Mouse (Mus musculus) layer of hippocampus, adult 11-12 months (tissue): ENCODE results near the gene Umad1.

ENCODE experiments used
- DNase-seq: peaks from one replicate; pipeline ENCODE4 v3.0.0; 2022; ENCODE audit warnings: low spot score

Umad1 gene

DNA sequence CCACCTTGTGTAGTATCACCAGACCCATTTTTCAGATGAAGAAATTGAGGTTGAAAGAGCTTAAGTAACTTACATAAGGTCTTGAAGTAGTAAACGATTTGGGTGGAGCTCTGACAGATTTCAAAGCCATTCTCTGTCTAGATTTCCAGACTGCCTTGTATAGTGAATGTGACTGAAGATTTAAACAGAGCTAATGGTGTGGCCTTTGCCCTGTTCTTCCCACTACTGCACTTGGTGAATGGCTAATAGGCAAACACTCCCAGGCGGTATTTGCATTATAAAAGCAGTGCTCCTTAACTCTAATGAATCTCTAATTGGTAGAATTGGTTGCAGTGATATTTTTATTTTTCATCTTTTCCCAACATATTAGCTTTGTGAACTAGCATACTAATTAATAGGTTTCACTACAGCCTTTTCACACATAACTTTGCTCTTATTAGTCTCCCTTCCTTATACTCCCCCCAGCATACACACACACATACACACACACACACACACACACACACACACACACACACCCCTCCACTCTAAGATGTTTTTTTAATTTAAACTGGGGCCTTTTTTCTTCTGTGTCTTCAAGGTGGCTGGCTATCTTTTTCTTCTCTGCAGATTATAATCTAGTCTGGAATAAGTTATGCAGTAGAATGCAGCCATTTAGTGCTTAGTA, 109.2 kb downstream of the Umad1 start:
- DNase-seq, result no peak

DNA sequence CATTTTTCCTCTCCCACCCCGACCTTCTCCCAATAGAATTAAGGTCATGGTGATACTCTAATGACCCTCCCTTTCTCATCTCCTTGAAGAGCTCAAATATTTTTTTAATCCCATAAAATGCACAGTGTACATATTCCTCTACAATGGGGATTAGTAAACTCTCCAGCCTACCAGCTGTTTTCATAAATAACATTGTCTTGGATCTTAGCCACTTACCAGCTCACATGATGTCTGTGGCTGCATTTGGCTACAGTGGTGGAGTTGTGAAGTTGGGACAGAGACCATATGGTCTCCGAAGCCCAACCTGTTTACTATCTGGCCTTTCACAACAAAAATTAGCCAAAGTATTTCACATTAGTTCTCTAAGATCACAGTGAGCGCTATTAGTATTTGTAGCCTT, 111.5 kb downstream of the Umad1 start:
- DNase-seq, result no peak

DNA sequence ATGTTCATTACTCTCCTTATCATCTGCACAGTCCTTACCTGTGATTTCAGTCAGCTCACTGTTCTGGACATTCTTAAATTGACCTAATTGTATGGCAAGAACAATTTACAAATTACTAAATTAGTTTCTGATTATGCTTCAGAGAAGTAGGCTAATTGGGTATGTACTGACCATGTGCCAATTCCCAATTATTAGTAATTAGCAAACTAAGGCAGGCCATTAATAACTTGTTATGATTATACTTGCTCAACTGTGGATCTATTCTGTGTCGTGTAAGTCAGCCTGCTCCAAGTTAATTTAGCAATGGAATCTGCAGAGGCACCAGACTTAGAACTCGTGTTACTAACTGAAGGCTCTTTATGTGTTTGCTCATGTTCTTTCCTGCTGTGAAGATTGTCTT, 114.0 kb downstream of the Umad1 start:
- DNase-seq, result no peak

DNA sequence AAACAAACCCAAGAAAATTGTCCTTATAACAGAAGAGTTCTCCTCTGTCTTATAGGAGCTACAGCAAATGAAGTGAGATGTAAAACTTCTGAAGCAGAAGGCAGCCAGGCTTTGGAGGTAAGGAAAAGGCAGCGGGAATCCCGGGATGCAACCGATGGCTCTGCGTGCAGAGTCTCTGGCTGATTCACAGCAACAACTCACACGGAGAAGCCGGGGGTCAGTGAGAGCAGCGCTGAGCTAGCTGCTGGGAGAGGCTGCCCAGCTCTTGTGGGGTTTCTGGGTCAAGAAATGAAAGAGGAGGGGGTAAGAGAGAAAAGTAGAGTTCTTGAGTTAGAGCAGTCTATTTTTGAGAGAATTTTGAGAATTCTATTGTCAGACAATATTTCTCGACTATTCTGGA, 114.8 kb downstream of the Umad1 start:
- DNase-seq, result no peak

DNA sequence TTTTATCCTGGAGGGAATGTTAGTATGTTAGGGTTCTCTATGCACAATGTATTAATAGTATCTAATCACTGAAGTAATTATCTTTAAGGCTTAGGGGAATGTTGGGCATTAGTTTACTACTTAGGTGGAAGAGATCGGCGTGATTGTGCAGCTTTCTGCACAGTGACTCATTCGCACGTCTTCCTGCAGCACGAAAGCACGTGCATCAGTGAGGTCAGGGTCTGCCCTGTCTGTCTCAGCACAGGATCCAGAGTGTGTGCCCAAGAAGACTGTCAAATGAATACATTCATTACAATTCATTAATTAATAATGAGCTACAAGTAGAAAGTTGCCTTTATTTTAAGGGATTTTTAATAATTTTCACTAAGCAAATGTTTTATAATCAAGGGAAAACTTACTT, 115.2 kb downstream of the Umad1 start:
- DNase-seq, result no peak

DNA sequence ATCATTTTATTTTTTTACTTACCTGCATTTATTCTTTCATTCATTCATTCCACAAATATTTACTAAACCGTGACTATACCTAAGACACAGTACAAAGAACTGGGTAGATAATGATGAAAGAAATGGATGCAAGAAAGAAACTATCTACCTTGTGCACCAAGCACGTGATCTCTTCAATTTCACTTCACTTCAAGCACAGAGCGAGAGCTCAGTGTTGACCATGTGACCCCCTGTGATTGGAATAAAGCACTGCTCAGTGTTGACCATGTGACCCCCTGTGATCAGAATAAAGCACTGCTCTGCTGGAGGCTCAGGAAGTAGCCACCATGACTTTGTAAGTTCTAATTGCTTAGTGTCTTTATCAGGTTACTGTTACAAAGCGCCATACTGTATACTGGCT, 115.6 kb downstream of the Umad1 start:
- no peak for DNase-seq

DNA sequence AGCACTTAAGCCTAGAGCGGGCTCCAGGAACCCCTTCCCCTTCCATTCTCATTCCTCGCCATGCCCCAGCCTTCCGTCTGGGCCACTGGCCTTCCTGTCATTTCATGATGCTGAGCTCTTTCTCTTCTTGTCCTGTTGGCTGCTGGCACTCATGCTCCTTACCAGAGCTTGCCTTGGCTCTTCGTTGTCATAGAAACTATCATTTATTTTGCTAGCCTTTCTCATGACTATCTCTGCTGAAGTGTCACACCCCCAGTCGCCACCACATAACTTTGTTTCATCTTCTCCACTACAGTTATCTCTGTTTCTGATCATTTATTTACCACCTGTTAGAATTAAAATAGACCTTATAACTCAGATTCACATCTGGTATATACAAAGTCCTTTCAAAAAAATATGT, 117.3 kb downstream of the Umad1 start:
- no peak for DNase-seq

DNA sequence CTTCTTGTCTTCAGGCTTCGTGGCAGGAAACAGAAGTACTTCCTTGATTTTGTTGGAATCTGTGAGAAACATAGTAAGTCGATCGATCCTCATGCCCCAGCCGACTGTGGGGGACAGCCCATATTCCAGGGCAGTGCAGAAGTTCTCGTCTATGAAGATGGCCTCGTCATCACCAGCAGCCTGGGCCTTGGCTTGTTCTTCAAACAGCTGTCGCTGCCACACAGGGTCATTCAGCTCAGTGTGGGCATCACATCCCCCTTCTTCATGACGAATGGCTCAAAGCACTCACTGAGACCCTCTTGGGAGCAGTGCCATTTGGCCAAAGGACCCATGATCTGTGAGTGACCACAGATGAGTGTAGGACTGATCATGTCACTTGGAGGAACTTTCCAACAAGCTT, 118.6 kb downstream of the Umad1 start:
- no peak for DNase-seq

DNA sequence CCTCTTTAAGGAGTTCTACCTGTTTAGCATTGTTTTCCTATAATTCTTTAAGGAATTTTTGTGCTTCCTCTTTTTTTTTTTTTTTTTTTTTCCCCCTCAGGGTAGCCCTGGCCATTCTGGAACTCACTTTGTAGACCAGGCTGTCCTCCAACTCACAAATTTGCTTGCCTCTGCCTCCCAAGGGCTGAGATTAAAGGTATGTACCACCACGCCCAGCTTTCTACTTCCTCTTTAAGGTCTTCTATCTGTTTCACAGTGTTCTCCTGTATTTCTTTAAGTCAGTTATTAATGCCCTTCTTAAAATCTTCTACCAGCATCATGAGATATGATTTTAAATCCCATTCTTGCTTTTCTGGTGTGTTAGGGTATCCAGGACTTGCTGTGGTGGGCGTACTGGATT, 130.2 kb downstream of the Umad1 start:
- no peak for DNase-seq

DNA sequence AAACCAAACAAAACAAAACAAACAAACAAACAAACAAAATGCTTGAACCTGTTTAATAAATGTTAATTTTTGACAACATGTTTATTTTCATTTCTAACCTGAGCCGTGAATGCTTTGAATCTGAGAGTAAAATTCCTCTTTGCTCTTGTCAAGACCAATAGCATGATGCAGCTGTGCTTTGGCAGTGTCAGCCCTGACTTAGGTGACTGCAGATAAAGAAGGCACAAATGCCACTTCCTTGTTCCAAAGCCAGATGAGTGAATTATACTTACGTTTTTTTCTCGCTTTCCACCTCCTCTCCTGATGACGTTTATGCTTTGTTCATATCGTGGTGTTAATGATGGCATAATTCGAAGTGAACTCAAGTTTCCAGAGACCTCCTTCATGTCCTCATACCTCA, 131.2 kb downstream of the Umad1 start:
- DNase-seq, result no peak

DNA sequence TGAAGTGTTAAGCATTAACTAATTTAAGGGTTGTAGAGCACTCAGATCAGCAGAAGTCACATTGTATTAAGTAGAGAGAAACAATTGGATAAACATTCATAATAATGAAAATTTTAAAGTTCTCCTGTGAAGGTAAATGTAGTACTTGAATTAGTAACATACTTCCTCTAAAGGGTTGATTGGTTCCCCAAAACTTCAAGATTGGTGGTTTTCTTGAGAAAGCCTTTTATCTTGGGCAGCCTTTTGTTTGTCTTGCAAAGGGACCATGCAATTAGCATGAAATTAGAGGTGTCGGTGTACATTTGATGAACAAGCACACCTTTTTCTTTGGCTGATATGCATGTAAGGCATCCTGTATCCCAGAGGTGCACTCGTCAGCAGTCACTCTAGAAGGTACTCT, 131.8 kb downstream of the Umad1 start:
- no peak for DNase-seq

DNA sequence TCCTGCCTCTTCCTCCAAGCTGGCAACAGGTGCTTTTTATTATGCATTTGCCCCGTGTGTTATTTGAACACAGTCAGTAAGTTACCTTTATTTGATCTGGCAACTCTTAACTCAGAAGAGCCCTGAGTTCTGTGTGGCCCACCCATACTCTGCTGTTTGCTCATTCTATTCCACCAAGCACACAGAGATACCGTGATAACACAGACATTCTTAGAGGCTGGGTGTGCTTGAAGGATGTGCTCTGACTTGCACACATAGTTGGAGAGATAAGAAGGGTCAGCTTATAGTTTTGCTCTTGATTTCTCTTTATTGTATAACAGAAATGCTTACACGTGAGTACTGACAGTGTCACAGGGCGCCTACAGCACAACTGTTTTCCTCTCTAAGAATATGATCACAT, 133.9 kb downstream of the Umad1 start:
- DNase-seq, result no peak

DNA sequence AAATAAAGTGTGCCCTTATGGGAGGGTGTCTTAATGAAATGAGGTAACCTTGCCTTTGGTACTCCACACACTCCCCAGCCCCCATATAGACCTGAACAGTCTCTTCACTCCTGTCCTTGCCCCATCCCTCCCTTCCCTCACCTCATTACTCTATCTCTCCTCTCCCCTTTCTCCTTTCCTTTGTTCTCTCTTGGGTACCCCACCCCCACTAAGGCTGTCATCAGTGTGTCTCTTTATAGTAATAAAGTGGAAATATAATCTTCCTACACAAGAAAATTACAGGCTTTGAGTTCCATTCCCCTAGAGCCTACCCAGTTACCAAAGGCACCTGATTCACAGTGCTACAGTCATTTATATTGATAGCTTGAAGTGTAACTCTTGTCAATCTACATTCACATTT, 135.0 kb downstream of the Umad1 start:
- DNase-seq, result no peak

DNA sequence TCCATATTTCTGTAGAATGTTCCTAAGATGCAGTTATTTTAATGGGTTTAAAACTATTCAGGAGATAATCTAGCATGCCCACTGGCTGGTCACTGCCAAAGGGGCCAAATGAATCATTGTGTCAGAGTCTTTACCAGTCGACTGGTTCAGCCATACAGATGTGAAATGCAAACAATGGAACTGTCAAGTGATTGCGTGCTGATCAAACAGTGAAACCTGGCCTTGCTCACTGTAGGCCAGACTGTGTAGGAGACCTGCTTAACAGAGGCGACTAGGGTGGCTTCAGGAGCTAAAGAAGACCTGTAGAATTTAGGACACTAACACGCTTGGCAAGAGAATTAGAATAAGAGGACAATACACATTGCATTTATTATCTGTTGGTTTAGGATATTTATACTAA, 136.0 kb downstream of the Umad1 start:
- no peak for DNase-seq

DNA sequence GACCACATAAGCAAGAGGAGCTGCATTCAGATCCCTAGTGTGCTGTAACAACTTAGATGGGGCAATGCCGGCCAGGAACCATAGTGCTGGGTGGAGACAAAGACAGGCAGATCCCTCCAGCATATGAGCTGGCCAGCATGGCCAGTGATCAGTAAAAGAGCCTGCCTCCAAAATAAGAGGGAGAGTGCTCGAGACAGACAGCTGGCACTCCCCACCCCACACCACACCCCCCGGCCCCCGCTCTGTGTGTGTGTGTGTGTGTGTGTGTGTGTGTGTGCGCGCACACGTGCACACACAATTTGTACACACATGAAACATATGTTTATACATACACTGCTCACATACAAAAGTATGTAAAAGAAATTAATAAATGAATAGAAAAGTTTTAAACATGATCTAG, 138.2 kb downstream of the Umad1 start:
- DNase-seq, result no peak

DNA sequence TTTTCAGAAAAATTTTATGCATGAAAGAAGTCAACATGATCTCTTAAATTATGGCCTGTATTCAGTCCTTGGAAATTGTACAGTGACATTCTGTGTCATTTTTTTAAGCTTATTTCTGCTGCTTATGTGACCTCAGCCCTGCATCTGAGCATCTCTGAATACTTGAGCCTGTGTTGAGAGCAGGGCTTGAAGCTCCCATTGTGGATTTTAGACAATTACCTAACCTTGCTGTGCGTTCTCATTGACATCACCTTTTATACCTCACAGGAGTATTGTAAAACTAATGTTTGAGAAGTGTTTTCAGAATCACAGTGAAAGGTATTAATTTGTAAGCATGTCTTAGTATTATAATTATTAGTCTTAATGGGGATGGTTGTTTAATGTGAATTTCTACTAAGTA, 140.6 kb downstream of the Umad1 start:
- DNase-seq, result no peak

DNA sequence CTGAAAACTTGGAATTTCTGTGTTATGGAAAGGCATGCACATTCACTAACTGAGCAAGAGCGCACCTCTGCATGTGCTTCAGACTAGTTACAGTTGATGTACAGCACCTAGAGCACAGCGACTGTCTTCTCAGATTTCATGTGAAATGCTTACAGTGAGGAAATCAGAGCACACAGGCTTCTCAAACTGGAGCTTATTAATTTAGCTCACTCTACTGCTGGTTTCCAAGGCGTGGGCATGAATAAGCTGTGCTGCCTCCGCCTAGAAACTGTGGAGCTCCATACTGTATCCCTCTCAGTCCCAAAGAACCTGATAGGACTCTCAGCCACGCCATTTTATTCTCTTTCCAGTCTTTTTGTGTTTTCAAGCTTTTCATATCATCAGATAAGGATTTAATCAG, 144.0 kb downstream of the Umad1 start:
- DNase-seq, result no peak

DNA sequence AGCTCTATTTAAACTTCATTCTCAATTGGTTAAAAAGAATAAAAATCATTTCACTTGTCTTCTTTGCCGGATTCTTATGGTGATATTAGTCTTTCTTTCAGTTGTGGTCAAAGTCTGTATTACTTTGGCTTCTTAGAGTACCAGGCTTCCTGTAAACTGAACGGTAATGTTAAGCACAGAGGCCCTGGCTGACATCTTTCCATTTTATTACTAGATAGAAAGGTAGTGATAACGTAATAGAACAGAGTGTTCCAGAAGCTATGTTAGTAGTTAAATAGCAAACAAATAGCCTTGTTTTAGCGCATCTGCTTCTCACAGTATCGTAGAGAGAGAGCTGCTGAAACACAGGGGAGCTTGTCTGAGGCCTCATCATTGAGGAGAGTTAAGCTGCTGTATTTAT, 146.8 kb downstream of the Umad1 start:
- DNase-seq, result no peak

DNA sequence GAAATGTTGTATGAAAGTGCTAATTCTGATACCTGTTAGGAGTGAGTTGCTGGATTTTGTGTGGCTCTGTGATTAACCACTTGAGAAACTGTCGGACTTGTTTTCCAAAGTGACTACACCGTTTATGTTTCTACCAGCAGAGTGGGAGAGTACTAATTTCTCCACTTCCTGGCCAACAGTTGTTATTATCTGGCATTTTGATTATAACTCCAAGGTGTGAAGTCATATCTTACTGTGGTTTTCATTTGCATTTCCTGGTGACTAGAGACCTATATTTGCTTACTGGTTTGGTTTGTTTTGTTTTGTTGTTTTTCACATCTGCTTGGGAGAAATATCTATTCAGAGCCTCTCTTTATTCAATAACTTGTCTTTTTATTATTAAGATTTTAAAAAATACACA, 149.2 kb downstream of the Umad1 start:
- DNase-seq, result no peak

DNA sequence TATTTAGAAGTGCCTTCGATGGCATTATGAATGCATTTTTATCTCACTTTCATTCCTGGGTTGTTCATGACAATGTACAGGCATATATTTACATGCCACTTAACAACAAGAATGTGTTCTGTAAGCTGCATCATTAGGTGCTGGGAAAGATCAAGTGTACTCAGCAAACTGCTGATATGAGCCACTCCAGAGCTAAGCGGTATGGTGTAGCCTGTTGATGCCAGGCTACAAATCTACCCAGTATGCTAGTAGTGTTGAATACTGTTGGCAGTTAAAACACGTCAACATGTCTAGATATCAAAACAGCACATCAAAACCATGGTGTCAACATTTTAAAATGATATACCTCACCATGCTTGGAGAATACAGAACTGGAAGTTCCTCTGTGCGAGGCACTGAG, 150.8 kb downstream of the Umad1 start:
- no peak for DNase-seq

DNA sequence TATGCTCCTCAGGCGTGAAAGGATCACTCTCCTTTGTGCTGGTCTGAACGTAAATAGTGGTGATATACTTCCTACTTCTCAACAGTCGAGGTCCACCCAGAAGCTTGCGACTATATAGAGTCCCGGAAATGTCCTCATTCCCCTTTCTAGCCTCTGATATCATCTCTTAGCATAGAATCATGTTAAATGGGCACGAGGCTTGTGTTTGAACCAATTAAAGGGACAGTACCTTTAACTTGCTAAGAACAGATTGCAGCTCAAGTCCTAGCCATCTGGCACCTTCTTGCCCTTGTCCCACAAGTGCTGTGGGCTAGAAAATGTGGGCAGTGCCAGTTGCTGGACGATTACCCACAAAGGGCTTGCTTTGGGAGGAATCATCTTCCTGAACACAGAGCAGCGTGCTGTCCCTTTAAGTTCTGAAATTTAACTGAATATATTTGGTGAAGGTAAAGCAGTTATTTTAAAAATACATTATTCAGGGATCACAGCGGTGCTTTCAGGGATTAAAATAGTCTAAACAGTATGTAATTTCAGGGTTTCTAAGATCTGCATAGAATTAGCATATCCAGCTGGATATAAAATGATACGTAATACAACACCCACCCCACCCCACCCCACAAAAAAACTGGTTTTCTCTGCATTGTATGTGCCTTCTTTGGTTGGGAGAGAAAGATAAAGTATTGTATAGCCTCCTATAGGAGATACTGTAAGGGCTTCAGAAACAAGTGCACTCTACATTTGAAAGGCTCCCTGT, 153.9 kb downstream of the Umad1 start:
- DNase-seq, result no peak

DNA sequence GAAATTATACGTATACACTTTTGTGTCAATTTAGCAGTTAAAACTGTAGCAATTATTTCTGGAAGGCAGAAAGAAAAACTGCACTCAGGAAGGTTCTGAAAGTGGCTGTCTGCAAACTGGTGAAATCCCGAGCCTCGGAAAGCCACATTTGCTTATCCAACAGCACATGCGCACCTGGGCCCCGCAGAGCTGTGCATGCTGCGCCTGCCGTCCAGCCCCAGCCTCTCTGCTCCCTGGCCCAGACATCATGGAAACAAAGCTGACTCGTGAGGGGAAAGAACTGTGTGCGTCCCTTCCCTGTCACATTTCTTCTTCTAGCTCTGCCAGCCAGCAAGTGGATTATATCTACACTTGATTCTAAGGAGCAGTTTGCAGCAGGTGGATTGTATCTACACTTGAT, 154.9 kb downstream of the Umad1 start:
- DNase-seq, result no peak

DNA sequence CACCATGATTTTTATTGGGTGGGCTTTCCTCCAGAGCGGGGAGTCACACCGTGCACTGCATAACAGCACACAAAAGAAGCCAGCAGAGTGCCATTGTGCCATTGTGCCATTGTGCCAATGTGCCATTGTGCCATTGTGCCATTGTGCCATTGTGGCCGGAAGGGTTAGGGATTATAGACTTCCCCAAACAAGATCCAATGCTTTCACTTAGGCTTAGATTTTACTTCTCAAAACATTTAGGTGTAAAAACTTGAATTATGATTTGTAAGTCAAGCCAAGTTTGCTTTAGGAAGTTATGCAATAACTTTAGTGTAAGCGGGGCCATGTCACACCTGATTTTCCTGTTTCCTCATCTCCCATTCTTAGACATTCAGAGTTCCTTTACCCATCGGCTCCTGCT, 156.7 kb downstream of the Umad1 start:
- DNase-seq, result no peak
